Mouse (Mus musculus) forebrain, embryonic 11.5 days (tissue): ENCODE results near the gene Igf2. TPM values are rescaled to one million over a fixed set of nuclear protein-coding genes. Genes with fewer than 3 reads are reported as not detected.

Source experiments
- ATAC-seq: fragments of 200-750 bp; cut with Nextera tagmentation; replicated peaks from 2 replicates; pipeline ENCODE4 v1.8.0; 2017; ENCODE audit warnings: moderate TSS enrichment; ENCODE audit not compliant: low FRiP score
- DNase-seq: peaks from one replicate; pipeline ENCODE4 v3.0.0-alpha.2; 2017; ENCODE audit warnings: low spot score
- H3K27ac ChIP-seq: fragments of 300-500 bp; sonication (generic); 2 replicates; pipeline ENCODE4 v1.5.1; 2014; ENCODE audit warnings: low read depth, low read length
- H3K27me3 ChIP-seq: fragments of 300-500 bp; sonication (generic); 2 replicates; pipeline ENCODE4 v1.6.1; 2014; ENCODE audit warnings: mild to moderate bottlenecking, low read length, mixed read lengths; ENCODE audit not compliant: control insufficient read depth, insufficient read depth
- H3K36me3 ChIP-seq: fragments of 300-500 bp; sonication (generic); 2 replicates; pipeline ENCODE4 v1.6.1; 2014; ENCODE audit warnings: mild to moderate bottlenecking, low read length, moderate library complexity, mixed read lengths; ENCODE audit not compliant: control insufficient read depth, insufficient read depth
- H3K4me1 ChIP-seq: fragments of 300-500 bp; sonication (generic); replicated peaks from 2 replicates; pipeline ENCODE4 v1.6.1; 2014; ENCODE audit warnings: low read length, mixed read lengths; ENCODE audit not compliant: control insufficient read depth, insufficient read depth
- H3K4me2 ChIP-seq: fragments of 300-500 bp; sonication (generic); 2 replicates; pipeline ENCODE4 v1.6.1; 2014; ENCODE audit warnings: low read depth, mild to moderate bottlenecking, low read length, moderate library complexity, mixed read lengths; ENCODE audit not compliant: severe bottlenecking
- H3K4me3 ChIP-seq: fragments of 300-500 bp; sonication (generic); 2 replicates; pipeline ENCODE4 v1.5.1; 2014; ENCODE audit warnings: low read depth, low read length
- H3K9ac ChIP-seq: fragments of 300-500 bp; sonication (generic); 2 replicates; pipeline ENCODE4 v1.6.1; 2014; ENCODE audit warnings: low read length
- H3K9me3 ChIP-seq: fragments of 300-500 bp; sonication (generic); 2 replicates; pipeline ENCODE4 v1.6.1; 2016; ENCODE audit warnings: low read length, mixed read lengths; ENCODE audit not compliant: control insufficient read depth
- WGBS: fragments of 180-500 bp; shearing (Covaris S2); extraction: QIAGEN DNeasy Blood & Tissue Kit; methylation state at CpG from one replicate; pipeline ENCODE4 v1.1.7; 2014; 5-methylcytosine and 5-hydroxymethylcytosine counted together
- polyA plus RNA-seq: library from polyadenylated mRNA; unstranded; fragments of >200 nt; fragmentation: Nextera tagmentation; extraction: Ambion mirVana; gene quantifications from 2 replicates; pipeline ENCODE4 v1.2.1, GENCODE M21; 2014

Igf2 gene
- polyA plus RNA-seq, 1 experiment from 2014 or later, result 121 TPM

- ATAC-seq (no peak), DNase-seq (peak; percentile 55)
- Histone ChIP-seq H3K4me1 (peaks cover 12% of the 10 kb centered on the region), H3K9me3 (no peaks in the 10 kb centered on the region), H3K36me3 (no peaks in the 10 kb centered on the region), H3K4me2 (no peak overlapping the region), H3K4me3 (no peak overlapping the region), H3K27ac (no peak overlapping the region), H3K9ac (no peak overlapping the region), H3K27me3 (peaks cover 81% of the 10 kb centered on the region)
- 29% methylated on average over 4 of the region's 4 CpGs for WGBS
Observed at GRCm38 (mm10) chr7:142656055-142656454, 10.6 kb downstream of the Igf2 start.

DNA sequence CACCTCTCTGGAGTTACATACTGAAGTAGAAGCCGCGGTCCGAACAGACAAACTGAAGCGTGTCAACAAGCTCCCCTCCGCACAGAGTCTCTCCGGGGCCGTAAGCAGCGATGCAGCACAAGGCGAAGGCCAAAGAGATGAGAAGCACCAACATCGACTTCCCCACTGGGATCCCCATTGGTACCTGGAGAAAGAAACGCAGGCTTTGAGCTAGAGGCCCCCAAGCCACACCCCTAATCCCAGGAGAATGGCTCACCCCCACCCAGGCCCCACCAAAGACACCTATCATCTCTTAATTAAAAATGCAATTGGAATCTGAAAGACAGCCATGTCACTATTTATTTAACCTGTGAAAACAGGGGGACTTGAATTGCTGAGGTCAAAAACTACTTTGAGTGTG is 11.0 kb downstream of the Igf2 start:
- WGBS, result 10% methylated on average over 11 of the region's 11 CpGs
- Histone ChIP-seq H3K27me3 (peaks cover 77% of the 10 kb centered on the region), H3K9ac (no peak overlapping the region), H3K4me1 (peaks cover 11% of the 10 kb centered on the region), H3K27ac (no peak overlapping the region), H3K4me2 (no peak overlapping the region), H3K9me3 (no peaks in the 10 kb centered on the region), H3K4me3 (no peak overlapping the region), H3K36me3 (no peaks in the 10 kb centered on the region)
- no peak for ATAC-seq
- peak; percentile 51 for DNase-seq

DNA sequence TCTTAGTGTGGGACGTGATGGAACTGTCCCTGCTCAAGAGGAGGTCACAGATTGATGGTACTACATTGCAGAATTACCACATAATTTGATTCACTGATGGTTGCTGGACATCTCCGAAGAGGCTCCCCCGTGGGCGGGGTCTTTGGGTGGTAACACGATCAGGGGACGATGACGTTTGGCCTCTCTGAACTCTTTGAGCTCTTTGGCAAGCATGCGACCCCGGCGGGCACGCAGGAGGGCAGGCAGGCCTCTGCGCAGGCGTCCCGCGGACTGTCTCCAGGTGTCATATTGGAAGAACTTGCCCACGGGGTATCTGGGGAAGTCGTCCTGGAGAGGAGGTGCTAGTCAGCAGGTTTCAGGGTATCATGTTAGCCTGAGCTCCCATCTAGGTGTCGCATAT is 12.9 kb downstream of the Igf2 start:
- no peak overlapping the region for H3K4me2 ChIP-seq
- H3K9ac ChIP-seq, result no peak overlapping the region
- H3K27ac ChIP-seq, result no peak overlapping the region
- peaks cover 58% of the 10 kb centered on the region for H3K27me3 ChIP-seq
- H3K4me1 ChIP-seq, result peaks cover 6% of the 10 kb centered on the region; the same call in 1 of the 2 replicates
- no peaks in the 10 kb centered on the region for H3K36me3 ChIP-seq
- 8% methylated on average over 18 of the region's 18 CpGs for WGBS
- no peak for DNase-seq
- H3K4me3 ChIP-seq, result no peak overlapping the region
- H3K9me3 ChIP-seq, result no peaks in the 10 kb centered on the region
- ATAC-seq, result no peak

- H3K27ac ChIP-seq, result no peak overlapping the region
- H3K27me3 ChIP-seq, result no peaks in the 10 kb centered on the region
- peak; percentile 42 for DNase-seq
- ATAC-seq, result no peak
- no peak overlapping the region for H3K4me2 ChIP-seq
- 27% methylated on average over 6 of the region's 6 CpGs for whole genome bisulfite sequencing
- H3K9ac ChIP-seq, result no peak overlapping the region
- H3K4me1 ChIP-seq, result no peaks in the 10 kb centered on the region
- no peaks in the 10 kb centered on the region for H3K9me3 ChIP-seq
- H3K4me3 ChIP-seq, result no peak overlapping the region
- H3K36me3 ChIP-seq, result no peaks in the 10 kb centered on the region
Observed at GRCm38 (mm10) chr7:142646676-142647075, 19.9 kb downstream of the Igf2 start.

- no peak overlapping the region for H3K4me3 ChIP-seq
- H3K27ac ChIP-seq, result no peak overlapping the region
- no peaks in the 10 kb centered on the region for H3K27me3 ChIP-seq
- H3K4me2 ChIP-seq, result no peak overlapping the region
- peak; percentile 42 for DNase-seq
- no peak for ATAC-seq
- H3K36me3 ChIP-seq, result no peaks in the 10 kb centered on the region
- no peak overlapping the region for H3K9ac ChIP-seq
- H3K4me1 ChIP-seq, result no peaks in the 10 kb centered on the region
- WGBS, result 56% methylated on average over 5 of the region's 5 CpGs
- H3K9me3 ChIP-seq, result no peaks in the 10 kb centered on the region
Observed at GRCm38 (mm10) chr7:142645045-142645444, 21.6 kb downstream of the Igf2 start.

- Histone ChIP-seq H3K27ac (no peak overlapping the region), H3K4me3 (no peak overlapping the region), H3K27me3 (no peaks in the 10 kb centered on the region; the same call in 1 of the 2 replicates), H3K4me1 (no peaks in the 10 kb centered on the region), H3K4me2 (no peak overlapping the region), H3K9me3 (no peaks in the 10 kb centered on the region), H3K36me3 (no peaks in the 10 kb centered on the region), H3K9ac (no peak overlapping the region)
- DNase-seq, result peak; percentile 29
- no peak for ATAC-seq
Observed at GRCm38 (mm10) chr7:142636178-142636577, 30.4 kb downstream of the Igf2 start.

DNA sequence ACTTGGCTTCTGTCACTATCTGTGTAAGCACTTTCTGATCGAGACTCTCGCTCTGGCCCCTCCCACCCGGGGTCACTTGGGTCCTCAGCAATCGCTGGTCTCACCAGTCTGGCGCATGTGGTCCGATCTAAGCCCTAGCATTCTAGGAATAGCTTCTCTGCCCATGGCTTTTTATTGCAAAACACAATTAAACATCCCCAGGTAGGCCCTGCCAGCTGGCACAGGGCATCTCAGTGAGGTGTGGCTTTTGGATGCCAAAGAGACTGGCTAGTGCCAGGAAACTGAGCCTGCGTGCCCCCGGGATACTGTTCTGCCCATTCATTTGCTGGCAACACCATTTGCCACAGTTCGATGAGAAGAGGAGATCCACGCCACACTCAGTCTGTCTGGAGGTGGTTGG is 35.9 kb downstream of the Igf2 start:
- DNase-seq (peak; percentile 34), ATAC-seq (no peak)
- Histone ChIP-seq H3K27me3 (no peaks in the 10 kb centered on the region; the same call in 1 of the 2 replicates), H3K4me1 (no peaks in the 10 kb centered on the region), H3K36me3 (no peaks in the 10 kb centered on the region), H3K4me3 (no peak overlapping the region), H3K9ac (no peak overlapping the region), H3K27ac (no peak overlapping the region), H3K4me2 (no peak overlapping the region), H3K9me3 (no peaks in the 10 kb centered on the region)
- WGBS, result 86% methylated on average over 10 of the region's 10 CpGs

GRCm38 (mm10) chr7:142629806-142630205 is 36.8 kb downstream of the Igf2 start:
- Histone ChIP-seq H3K27me3 (no peaks in the 10 kb centered on the region; the same call in 1 of the 2 replicates), H3K27ac (no peak overlapping the region), H3K36me3 (no peaks in the 10 kb centered on the region), H3K4me3 (no peak overlapping the region), H3K9ac (no peak overlapping the region), H3K9me3 (no peaks in the 10 kb centered on the region), H3K4me2 (no peak overlapping the region), H3K4me1 (no peaks in the 10 kb centered on the region)
- DNase-seq, result peak; percentile 35
- ATAC-seq, result no peak
- WGBS, result 89% methylated on average over 6 of the region's 6 CpGs

GRCm38 (mm10) chr7:142622180-142622579 is 44.4 kb downstream of the Igf2 start:
- Histone ChIP-seq H3K4me2 (no peak overlapping the region), H3K27me3 (no peaks in the 10 kb centered on the region), H3K9ac (no peak overlapping the region), H3K9me3 (no peaks in the 10 kb centered on the region), H3K27ac (no peak overlapping the region), H3K4me1 (no peaks in the 10 kb centered on the region), H3K36me3 (no peaks in the 10 kb centered on the region), H3K4me3 (no peak overlapping the region)
- ATAC-seq (no peak), DNase-seq (no peak)
- 81% methylated on average over 4 of the region's 4 CpGs for WGBS
